In the genomic region with DNA sequence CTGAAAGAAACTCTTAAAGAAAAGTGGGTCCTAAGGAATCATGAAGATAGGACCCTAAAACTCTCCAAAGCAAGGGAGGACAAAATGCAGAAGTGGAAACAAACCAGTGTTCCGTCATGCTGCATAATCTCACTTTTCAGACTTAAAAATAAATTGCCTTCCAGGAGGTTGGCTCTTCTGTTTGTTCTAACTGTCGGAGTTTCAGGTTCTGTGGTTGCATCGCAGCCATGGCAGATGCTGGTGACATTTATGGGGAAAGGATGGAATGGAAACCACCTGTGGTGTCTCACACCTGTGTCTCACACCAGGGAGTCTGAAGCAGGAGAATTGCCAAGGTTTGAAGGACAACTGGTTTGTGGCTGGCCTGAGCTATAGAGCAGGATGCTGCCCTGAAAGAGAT, we compare ENCODE assay signal across 31 mouse cellular contexts.
"Had no signal": no experiment of that assay in that cellular context is flagged by ENCODE, and none has a peak within 500 bp of the region (broad histone marks: within the 10 kb centered on the region; RNA-seq: fewer than 3 reads in every experiment).

No protein-coding gene starts in this region.

- H3K36me3 ChIP-seq: limb, embryonic 10.5 days; limb, embryonic 12.5 days; limb, embryonic 13.5 days; limb, embryonic 15.5 days; liver, embryonic 12.5 days; liver, embryonic 13.5 days; liver, embryonic 15.5 days; lung, embryonic 15.5 days; midbrain, embryonic 10.5 days; midbrain, embryonic 12.5 days; midbrain, embryonic 13.5 days; midbrain, embryonic 15.5 days; neural tube, embryonic 12.5 days had no signal

- H3K9ac ChIP-seq: limb, embryonic 12.5 days; limb, embryonic 13.5 days; limb, embryonic 15.5 days; liver, embryonic 12.5 days; liver, embryonic 13.5 days; liver, embryonic 14.5 days; liver, embryonic 15.5 days; lung, embryonic 14.5 days; lung, embryonic 15.5 days; midbrain, embryonic 12.5 days; midbrain, embryonic 13.5 days; midbrain, embryonic 15.5 days; neural tube, embryonic 12.5 days had no signal

- H3K27ac ChIP-seq: limb, embryonic 10.5 days; limb, embryonic 12.5 days; limb, embryonic 13.5 days; limb, embryonic 15.5 days; liver, embryonic 12.5 days; liver, embryonic 13.5 days; liver, embryonic 14.5 days; liver, embryonic 15.5 days; lung, embryonic 15.5 days; macrophage; midbrain, embryonic 10.5 days; midbrain, embryonic 12.5 days; midbrain, embryonic 13.5 days; midbrain, embryonic 15.5 days; neural tube, embryonic 12.5 days had no signal

- DNase-seq: left cerebral cortex, postnatal 4 days; liver; liver, embryonic 13.5 days; lung, adult 18-20 months; lung, adult 2 months; lung, embryonic 14.5 days; lung, postnatal 10 days; lung, postnatal 14 days; lung, postnatal 36 days; lung, postnatal 4 days; midbrain, embryonic 14.5 days had no signal

- H3K4me2 ChIP-seq: limb, embryonic 12.5 days; limb, embryonic 13.5 days; limb, embryonic 15.5 days; liver, embryonic 11.5 days; liver, embryonic 12.5 days; liver, embryonic 13.5 days; liver, embryonic 15.5 days; lung, embryonic 14.5 days; lung, embryonic 15.5 days; midbrain, embryonic 11.5 days; midbrain, embryonic 12.5 days; midbrain, embryonic 13.5 days; midbrain, embryonic 15.5 days; neural tube, embryonic 12.5 days had no signal

- H3K4me1 ChIP-seq: liver, embryonic 12.5 days; liver, embryonic 13.5 days; liver, embryonic 15.5 days; lung, embryonic 15.5 days; megakaryocyte, embryonic 14.5 days; midbrain, embryonic 12.5 days; midbrain, embryonic 15.5 days; neural tube, embryonic 12.5 days had no signal

- H3K4me3 ChIP-seq: limb, embryonic 10.5 days; limb, embryonic 12.5 days; limb, embryonic 13.5 days; limb, embryonic 15.5 days; liver, embryonic 12.5 days; liver, embryonic 13.5 days; liver, embryonic 15.5 days; lung, embryonic 15.5 days; megakaryocyte, embryonic 14.5 days; midbrain, embryonic 10.5 days; midbrain, embryonic 12.5 days; midbrain, embryonic 13.5 days; midbrain, embryonic 15.5 days; myocyte; neural tube, embryonic 12.5 days had no signal

- H3K27me3 ChIP-seq: limb, embryonic 12.5 days; limb, embryonic 13.5 days; limb, embryonic 15.5 days; liver, embryonic 12.5 days; liver, embryonic 13.5 days; liver, embryonic 15.5 days; lung, embryonic 15.5 days; megakaryocyte, embryonic 14.5 days; midbrain, embryonic 12.5 days; midbrain, embryonic 13.5 days; midbrain, embryonic 15.5 days; neural tube, embryonic 12.5 days had no signal

- ATAC-seq: liver, embryonic 12.5 days; lung, postnatal 0 days; midbrain, embryonic 13.5 days; midbrain, embryonic 15.5 days; midbrain, embryonic 16.5 days had no signal

- H3K9me3 ChIP-seq: limb, embryonic 10.5 days; limb, embryonic 12.5 days; limb, embryonic 13.5 days; limb, embryonic 15.5 days; liver, embryonic 12.5 days; liver, embryonic 13.5 days; liver, embryonic 15.5 days; lung, embryonic 15.5 days; midbrain, embryonic 10.5 days; midbrain, embryonic 12.5 days; midbrain, embryonic 13.5 days; midbrain, embryonic 15.5 days; neural tube, embryonic 12.5 days had no signal
